Mouse (Mus musculus): ENCODE data around the gene Amn.

GRCm38 (mm10) chr12:111303702-111304337, 32.9 kb downstream of the Amn start:
- no peak for TF ChIP-seq POLR2A (IDR thresholded peaks at IDR 0.05; ENCODE audit: extremely low read depth, insufficient read depth, low read length)
- TF ChIP-seq CTCF (IDR thresholded peaks at IDR 0.05; ENCODE audit: low read depth, low read length): no peak
